Mouse (Mus musculus): ENCODE measurements around the gene Sept9.

- no peak for TF ChIP-seq CTCF (IDR thresholded peaks at IDR 0.05; ENCODE audit: low read depth, low read length)
- no peak for TF ChIP-seq TAL1 (conservative IDR thresholded peaks at IDR 0.05; ENCODE audit: low read depth, low read length)
- TF ChIP-seq POLR2AphosphoS5 (IDR thresholded peaks at IDR 0.05; ENCODE audit: insufficient replicate concordance, low read depth, low read length), result no peak
- no peak for TF ChIP-seq GATA2 (IDR thresholded peaks at IDR 0.05; ENCODE audit: borderline replicate concordance, low read depth, low read length)
- TF ChIP-seq GATA1 (IDR thresholded peaks at IDR 0.05; ENCODE audit: borderline replicate concordance, low read length), result no peak
Observed at GRCm38 (mm10) chr11:117240322-117240721, 40.9 kb downstream of the Sept9 start.

Measured in G1E (cell line).